Mouse (Mus musculus): ENCODE results near the gene Kl.

DNA sequence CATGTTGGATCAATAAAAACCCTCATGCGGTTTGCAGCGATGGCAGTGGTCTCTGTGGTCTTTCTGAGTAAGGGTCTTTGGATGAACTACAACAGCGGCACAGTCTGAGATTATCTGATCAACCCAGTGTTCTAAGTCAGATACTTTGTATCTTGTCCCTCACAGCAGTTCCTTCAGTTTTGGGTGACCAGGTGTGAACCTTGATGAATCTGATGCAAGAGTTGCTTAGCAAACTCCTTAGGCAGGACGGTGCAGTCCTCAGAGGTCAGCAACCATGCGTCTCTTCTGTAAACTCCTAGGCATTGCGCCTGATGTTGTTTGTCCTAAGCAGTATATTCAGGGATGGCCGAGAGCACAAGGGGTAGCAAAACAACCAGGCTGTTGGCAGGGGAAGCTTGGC, 48.7 kb downstream of the Kl start:
- TF ChIP-seq CTCF (IDR thresholded peaks at IDR 0.05; ENCODE audit: low read depth, low read length) (no peak), POLR2A (IDR thresholded peaks at IDR 0.05; ENCODE audit: extremely low read depth, insufficient read depth, low read length) (no peak)

All from liver, adult 2 months (tissue).